Mouse (Mus musculus): ENCODE results near the gene Plg.

Plg gene

GRCm38 (mm10) chr17:12455143-12455790, 76.9 kb downstream of the Plg start:
- no peaks in the 10 kb centered on the region for H3K27me3 ChIP-seq (ENCODE audit: control insufficient read depth, insufficient read depth, low read length, poor library complexity, severe bottlenecking)
- H3K36me3 ChIP-seq (ENCODE audit: control insufficient read depth, insufficient read depth, low read length, poor library complexity, severe bottlenecking) = no peaks in the 10 kb centered on the region
- peak; percentile 29 for DNase-seq (ENCODE audit: low read depth, low spot score)

- Histone ChIP-seq H3K27me3 (ENCODE audit: control insufficient read depth, insufficient read depth, low read length, poor library complexity, severe bottlenecking) (no peaks in the 10 kb centered on the region), H3K36me3 (ENCODE audit: control insufficient read depth, insufficient read depth, low read length, poor library complexity, severe bottlenecking) (no peaks in the 10 kb centered on the region)
- no peak for DNase-seq (ENCODE audit: low read depth, low spot score)
Measured at GRCm38 (mm10) chr17:12461168-12461567, 82.8 kb downstream of the Plg start.

DNA sequence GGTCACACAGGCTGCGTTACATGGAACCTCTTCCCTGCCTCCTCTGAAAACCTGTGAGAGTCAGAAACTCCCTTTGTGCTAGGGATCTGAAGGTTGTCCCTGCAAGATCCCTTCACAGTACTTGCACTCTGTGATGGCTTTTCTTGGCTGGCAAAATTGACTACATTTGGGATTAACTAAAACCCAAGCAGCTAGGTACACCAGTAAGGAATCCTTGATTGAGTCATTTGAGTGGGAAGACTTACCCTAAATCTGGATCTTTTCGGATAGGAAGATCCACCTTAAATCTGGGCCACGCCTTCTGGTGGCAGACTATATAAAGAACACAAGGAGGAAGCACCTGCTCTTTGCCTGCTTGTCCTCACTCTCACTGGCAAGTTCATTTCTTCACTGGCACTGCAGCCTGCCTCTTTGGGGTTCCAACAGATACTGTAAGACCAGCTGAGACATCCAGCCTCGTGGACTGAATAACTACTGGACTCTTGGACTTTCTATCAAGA, 88.1 kb downstream of the Plg start:
- Histone ChIP-seq H3K36me3 (ENCODE audit: control insufficient read depth, insufficient read depth, low read length, poor library complexity, severe bottlenecking) (no peaks in the 10 kb centered on the region), H3K27me3 (ENCODE audit: control insufficient read depth, insufficient read depth, low read length, poor library complexity, severe bottlenecking) (no peaks in the 10 kb centered on the region)
- no peak for DNase-seq (ENCODE audit: low read depth, low spot score)

- no peaks in the 10 kb centered on the region for H3K36me3 ChIP-seq (ENCODE audit: control insufficient read depth, insufficient read depth, low read length, poor library complexity, severe bottlenecking)
- H3K27me3 ChIP-seq (ENCODE audit: control insufficient read depth, insufficient read depth, low read length, poor library complexity, severe bottlenecking) = no peaks in the 10 kb centered on the region; the same call in 1 of the 2 replicates
- no peak for DNase-seq (ENCODE audit: low read depth, low spot score)
Measured at GRCm38 (mm10) chr17:12467642-12468041, 89.2 kb downstream of the Plg start.

- no peak for DNase-seq (ENCODE audit: low read depth, low spot score)
- Histone ChIP-seq H3K27me3 (ENCODE audit: control insufficient read depth, insufficient read depth, low read length, poor library complexity, severe bottlenecking) (no peaks in the 10 kb centered on the region; the same call in 1 of the 2 replicates), H3K36me3 (ENCODE audit: control insufficient read depth, insufficient read depth, low read length, poor library complexity, severe bottlenecking) (no peaks in the 10 kb centered on the region)
Measured at GRCm38 (mm10) chr17:12468745-12469144, 90.3 kb downstream of the Plg start.
